Mouse (Mus musculus) embryonic facial prominence, embryonic 10.5 days (tissue): ENCODE results near the gene Gsdma2. TPM values are rescaled to one million over a fixed set of nuclear protein-coding genes. Genes with fewer than 3 reads are reported as not detected.

Experiments used
- DNase-seq: peaks from one replicate; pipeline ENCODE4 v3.0.0-alpha.2; 2017; ENCODE audit warnings: low spot score
- H3K27ac ChIP-seq: fragments of 300-500 bp; sonication (generic); replicated peaks from 2 replicates; pipeline ENCODE4 v1.5.1; 2016; ENCODE audit warnings: mild to moderate bottlenecking
- H3K27me3 ChIP-seq: fragments of 300-500 bp; sonication (generic); replicated peaks from 2 replicates; pipeline ENCODE4 v1.6.1; 2016; ENCODE audit warnings: low read depth, mild to moderate bottlenecking; ENCODE audit not compliant: poor library complexity, severe bottlenecking
- H3K36me3 ChIP-seq: fragments of 300-500 bp; sonication (generic); replicated peaks from 2 replicates; pipeline ENCODE4 v1.6.1; 2016; ENCODE audit warnings: mild to moderate bottlenecking, moderate library complexity
- H3K4me1 ChIP-seq: fragments of 300-500 bp; sonication (generic); 2 replicates; pipeline ENCODE4 v1.6.1; 2016
- H3K4me3 ChIP-seq: fragments of 300-500 bp; sonication (generic); 2 replicates; pipeline ENCODE4 v1.5.1; 2016; ENCODE audit warnings: mild to moderate bottlenecking, moderate library complexity
- H3K9me3 ChIP-seq: fragments of 300-500 bp; sonication (generic); 2 replicates; pipeline ENCODE4 v1.6.1; 2016; ENCODE audit warnings: mild to moderate bottlenecking
- WGBS: fragments of 180-500 bp; shearing (Covaris S2); methylation state at CpG from one replicate; pipeline ENCODE4 v1.1.7; 2016; 5-methylcytosine and 5-hydroxymethylcytosine counted together
- polyA plus RNA-seq: library from polyadenylated mRNA; unstranded; fragments of >200 nt; fragmentation: Nextera tagmentation; extraction: Ambion mirVana; gene quantifications from 2 replicates; pipeline ENCODE4 v1.2.1, GENCODE M21; 2016

The Gsdma2 gene
- polyA plus RNA-seq, 1 experiment from 2014 or later, result not detected

DNA sequence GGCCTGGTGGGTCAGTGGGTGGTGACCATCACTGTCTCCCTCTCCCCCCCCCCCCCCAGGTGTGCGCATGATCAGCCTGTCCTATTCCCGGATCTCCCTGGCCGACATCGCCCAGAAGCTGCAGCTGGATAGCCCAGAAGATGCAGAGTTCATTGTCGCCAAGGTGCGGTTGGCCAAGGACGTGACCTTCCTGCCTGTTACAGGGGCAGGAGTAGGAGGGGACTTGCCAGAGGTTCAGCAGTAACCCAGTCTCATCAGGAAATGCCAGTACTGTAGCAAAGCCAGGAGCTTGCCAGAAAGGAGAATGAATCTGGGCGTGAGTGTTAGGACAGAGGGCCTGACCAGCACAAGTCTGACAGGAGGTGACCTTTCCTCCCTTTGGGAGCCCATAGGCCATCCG, 47.2 kb downstream of the Gsdma2 start:
- DNase-seq, result no peak
- WGBS, result 94% methylated on average over 9 of the region's 9 CpGs
- no peaks in the 10 kb centered on the region for H3K27me3 ChIP-seq
- no peak overlapping the region for H3K27ac ChIP-seq
- H3K9me3 ChIP-seq, result no peaks in the 10 kb centered on the region
- H3K4me3 ChIP-seq, result no peak overlapping the region
- no peaks in the 10 kb centered on the region for H3K4me1 ChIP-seq
- H3K36me3 ChIP-seq, result peaks cover 84% of the 10 kb centered on the region

GRCm38 (mm10) chr11:98694301-98694700, 47.7 kb downstream of the Gsdma2 start:
- 85% methylated on average over 9 of the region's 9 CpGs for WGBS
- H3K27ac ChIP-seq, result no peak overlapping the region
- H3K4me1 ChIP-seq, result no peaks in the 10 kb centered on the region
- H3K4me3 ChIP-seq, result no peak overlapping the region
- H3K27me3 ChIP-seq, result no peaks in the 10 kb centered on the region
- no peaks in the 10 kb centered on the region for H3K9me3 ChIP-seq
- H3K36me3 ChIP-seq, result peaks cover 80% of the 10 kb centered on the region
- DNase-seq, result no peak

DNA sequence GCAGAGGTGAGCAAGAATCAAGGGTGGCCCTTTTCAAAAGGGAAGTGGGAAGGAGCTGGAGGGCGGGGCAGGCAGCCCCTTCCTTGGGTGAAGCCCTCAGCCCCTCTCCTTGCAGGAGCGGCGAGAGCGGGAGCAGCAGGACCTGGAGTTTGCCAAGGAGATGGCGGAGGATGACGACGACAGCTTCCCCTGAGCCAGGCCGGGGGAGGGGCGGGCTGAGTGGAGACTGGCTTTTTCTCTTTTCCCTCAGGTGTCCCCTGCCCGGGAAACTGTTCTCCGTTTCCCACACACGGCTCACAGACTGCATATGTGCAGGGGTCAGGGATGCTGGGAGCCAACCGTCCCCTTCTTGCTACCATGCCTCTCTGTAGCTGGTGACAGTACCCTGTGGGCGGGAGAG, 48.8 kb downstream of the Gsdma2 start:
- H3K36me3 ChIP-seq, result peaks cover 69% of the 10 kb centered on the region
- DNase-seq, result no peak
- H3K9me3 ChIP-seq, result no peaks in the 10 kb centered on the region
- no peak overlapping the region; the same call in 1 of the 2 replicates for H3K27ac ChIP-seq
- H3K4me1 ChIP-seq, result peaks cover 6% of the 10 kb centered on the region
- no peak overlapping the region for H3K4me3 ChIP-seq
- no peaks in the 10 kb centered on the region for H3K27me3 ChIP-seq
- 77% methylated on average over 14 of the region's 14 CpGs for WGBS

- Histone ChIP-seq H3K27ac (no peak overlapping the region), H3K36me3 (peaks cover 57% of the 10 kb centered on the region), H3K4me3 (no peak overlapping the region), H3K9me3 (no peaks in the 10 kb centered on the region), H3K4me1 (peaks cover 11% of the 10 kb centered on the region), H3K27me3 (peaks cover 6% of the 10 kb centered on the region; the same call in 1 of the 2 replicates)
- no peak for DNase-seq
- 89% methylated on average over 14 of the region's 14 CpGs for WGBS
Measured at GRCm38 (mm10) chr11:98696454-98697216, 50.1 kb downstream of the Gsdma2 start.

GRCm38 (mm10) chr11:98697225-98697624, 50.7 kb downstream of the Gsdma2 start:
- no peak overlapping the region for H3K27ac ChIP-seq
- peaks cover 12% of the 10 kb centered on the region for H3K27me3 ChIP-seq
- H3K4me3 ChIP-seq, result no peak overlapping the region
- 92% methylated on average over 12 of the region's 12 CpGs for WGBS
- no peak for DNase-seq
- peaks cover 51% of the 10 kb centered on the region for H3K36me3 ChIP-seq
- no peaks in the 10 kb centered on the region for H3K9me3 ChIP-seq
- peaks cover 17% of the 10 kb centered on the region for H3K4me1 ChIP-seq

DNA sequence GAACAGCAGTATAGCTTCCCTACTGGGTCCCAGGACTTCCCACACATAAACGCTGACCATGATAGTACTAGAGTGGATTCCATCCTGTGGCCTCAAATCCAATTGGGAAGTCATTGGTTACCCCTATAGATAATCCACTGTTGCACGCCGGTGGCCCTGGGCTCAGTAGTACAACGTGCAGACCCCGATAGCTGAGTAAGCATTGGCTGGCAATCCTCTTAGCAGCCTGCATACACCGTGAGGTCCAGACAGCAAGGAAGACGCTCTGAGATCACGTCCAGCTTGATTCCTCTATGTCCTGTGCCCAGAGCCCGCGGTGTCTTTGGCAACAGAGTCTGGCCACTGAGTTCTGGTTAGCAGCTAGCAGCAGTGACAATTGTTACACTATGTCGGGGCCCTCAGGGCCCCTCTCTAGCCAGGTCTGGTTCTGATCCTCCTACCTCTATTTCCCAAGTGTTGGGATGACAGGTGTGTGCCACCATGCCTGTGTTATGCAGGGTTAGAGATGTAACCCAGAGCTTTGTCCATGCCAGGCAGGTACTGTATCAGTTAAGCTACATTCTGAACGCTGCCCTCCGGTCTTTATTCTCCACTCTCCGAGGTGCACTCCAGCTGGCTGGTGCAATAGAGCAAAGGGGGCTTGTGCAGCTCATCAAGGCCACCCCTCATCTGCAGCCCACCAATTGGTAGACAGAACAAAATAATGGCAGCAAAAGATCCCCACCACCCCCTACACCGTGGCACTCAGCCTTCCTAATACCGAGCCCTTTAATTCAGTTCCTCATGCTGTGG, 52.5 kb downstream of the Gsdma2 start:
- Histone ChIP-seq H3K27ac (no peak overlapping the region), H3K36me3 (peaks cover 37% of the 10 kb centered on the region), H3K4me3 (no peak overlapping the region), H3K9me3 (no peaks in the 10 kb centered on the region), H3K27me3 (peaks cover 14% of the 10 kb centered on the region), H3K4me1 (peaks cover 19% of the 10 kb centered on the region)
- DNase-seq, result no peak
- 84% methylated on average over 16 of the region's 16 CpGs for WGBS

DNA sequence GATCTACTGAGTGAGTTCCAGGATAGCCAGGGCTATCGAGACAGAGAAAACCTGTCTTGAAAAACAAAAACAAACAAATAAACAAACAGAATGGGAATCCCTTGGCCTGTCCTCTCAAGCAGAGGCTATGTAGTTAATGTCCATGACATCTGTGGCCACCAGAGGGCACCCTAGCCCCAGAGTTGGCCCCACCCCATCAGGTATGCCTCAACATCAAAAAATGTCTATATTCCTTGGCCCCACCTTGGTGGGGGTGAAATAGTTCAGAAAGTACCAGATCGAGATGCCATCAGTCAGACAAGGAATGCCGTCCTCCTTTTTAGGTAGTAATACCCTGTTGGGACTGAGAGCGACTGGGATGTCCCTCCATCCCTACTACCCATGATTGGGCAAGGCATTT, 53.4 kb downstream of the Gsdma2 start:
- H3K9me3 ChIP-seq, result no peaks in the 10 kb centered on the region
- peaks cover 37% of the 10 kb centered on the region for H3K36me3 ChIP-seq
- peak; percentile 74 for DNase-seq
- peaks cover 14% of the 10 kb centered on the region for H3K27me3 ChIP-seq
- H3K4me3 ChIP-seq, result no peak overlapping the region
- WGBS, result 42% methylated on average over 4 of the region's 4 CpGs
- no peak overlapping the region for H3K27ac ChIP-seq
- peaks cover 19% of the 10 kb centered on the region for H3K4me1 ChIP-seq

- peaks cover 19% of the 10 kb centered on the region for H3K4me1 ChIP-seq
- peaks cover 14% of the 10 kb centered on the region for H3K27me3 ChIP-seq
- H3K4me3 ChIP-seq, result no peak within 1 kb of the TSS
- H3K27ac ChIP-seq, result no peak within 1 kb of the TSS
- 29% methylated on average over 10 of the region's 10 CpGs for WGBS
- peaks cover 37% of the 10 kb centered on the region for H3K36me3 ChIP-seq
- no peaks in the 10 kb centered on the region for H3K9me3 ChIP-seq
- no peak for DNase-seq
Measured at GRCm38 (mm10) chr11:98701213-98701670, 54.7 kb downstream of the Gsdma2 start, which contains the start of gene Csf3. Csf3 (plus strand) TSS chr11:98701263.

DNA sequence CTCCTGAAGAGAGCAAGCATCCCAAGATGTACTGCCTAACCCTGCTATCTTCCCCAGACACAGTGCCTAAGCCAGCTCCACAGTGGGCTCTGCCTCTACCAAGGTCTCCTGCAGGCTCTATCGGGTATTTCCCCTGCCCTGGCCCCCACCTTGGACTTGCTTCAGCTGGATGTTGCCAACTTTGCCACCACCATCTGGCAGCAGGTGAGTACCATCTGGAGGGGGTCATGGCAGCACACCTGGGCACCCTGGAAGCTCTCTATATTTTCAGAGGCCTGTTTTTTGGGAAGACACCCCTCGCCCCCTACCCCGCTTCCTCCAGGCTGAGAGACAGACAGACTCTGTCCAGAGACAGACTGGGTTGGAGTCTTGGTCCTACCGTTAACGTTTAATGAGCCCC, 55.8 kb downstream of the Gsdma2 start:
- Histone ChIP-seq H3K27me3 (peaks cover 14% of the 10 kb centered on the region), H3K4me1 (peaks cover 22% of the 10 kb centered on the region), H3K27ac (no peak overlapping the region), H3K9me3 (no peaks in the 10 kb centered on the region), H3K36me3 (peaks cover 39% of the 10 kb centered on the region), H3K4me3 (no peak overlapping the region)
- WGBS, result 67% methylated on average over 5 of the region's 5 CpGs
- no peak for DNase-seq

DNA sequence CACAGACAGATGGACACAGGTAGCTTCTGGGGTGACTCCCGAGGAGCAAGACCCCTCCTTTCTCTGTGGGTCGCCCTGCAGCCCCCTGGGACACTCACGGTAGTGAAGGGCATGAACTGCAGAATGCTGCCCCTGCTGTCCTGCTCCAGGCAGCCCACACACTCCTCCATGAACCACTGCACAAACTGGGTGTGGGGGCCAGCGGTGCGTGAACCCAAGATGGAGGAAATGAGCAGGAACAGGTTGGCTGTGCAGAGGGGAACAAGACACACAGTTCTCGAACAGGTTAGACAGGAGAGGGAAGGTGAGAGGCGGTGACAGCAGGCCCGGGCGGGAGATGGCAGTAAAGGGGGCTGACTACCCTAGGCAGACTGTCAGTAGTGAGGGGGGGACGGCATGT, 58.5 kb downstream of the Gsdma2 start:
- Histone ChIP-seq H3K9me3 (no peaks in the 10 kb centered on the region), H3K4me1 (peaks cover 28% of the 10 kb centered on the region), H3K27me3 (peaks cover 14% of the 10 kb centered on the region), H3K4me3 (no peak overlapping the region), H3K27ac (no peak overlapping the region), H3K36me3 (peaks cover 64% of the 10 kb centered on the region)
- DNase-seq, result no peak
- WGBS, result 91% methylated on average over 10 of the region's 10 CpGs
